Mouse (Mus musculus): Measurements from ENCODE around the gene Ksr1.
"Not testable (repeated sequence)": the region's sequence is repeated elsewhere in the genome, so short reads cannot be mapped to it uniquely, and the experiment has no call there.

The Ksr1 gene

DNA sequence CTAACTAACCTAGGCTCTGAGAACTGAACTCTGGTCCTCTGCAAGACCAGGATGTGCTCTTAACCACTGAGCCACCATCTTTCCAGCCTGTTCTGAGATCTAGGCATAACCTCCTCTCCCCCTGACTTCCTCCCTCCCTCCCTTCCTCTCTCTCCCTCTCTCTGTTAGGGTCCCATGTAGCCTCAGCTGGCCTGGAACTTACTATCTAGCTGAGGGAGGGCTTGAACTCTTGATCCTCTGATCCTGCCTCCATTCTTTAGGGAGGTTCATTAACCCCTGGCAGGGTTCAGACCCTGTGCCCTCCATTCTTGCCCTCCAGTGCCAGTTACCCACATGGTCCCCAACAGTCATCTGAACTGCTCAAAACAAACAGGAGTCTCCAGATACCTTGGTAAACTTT lies 133.2 kb downstream of the Ksr1 start:
- no peak for DNase-seq (ENCODE audit: low spot score in 2 of 2)

DNA sequence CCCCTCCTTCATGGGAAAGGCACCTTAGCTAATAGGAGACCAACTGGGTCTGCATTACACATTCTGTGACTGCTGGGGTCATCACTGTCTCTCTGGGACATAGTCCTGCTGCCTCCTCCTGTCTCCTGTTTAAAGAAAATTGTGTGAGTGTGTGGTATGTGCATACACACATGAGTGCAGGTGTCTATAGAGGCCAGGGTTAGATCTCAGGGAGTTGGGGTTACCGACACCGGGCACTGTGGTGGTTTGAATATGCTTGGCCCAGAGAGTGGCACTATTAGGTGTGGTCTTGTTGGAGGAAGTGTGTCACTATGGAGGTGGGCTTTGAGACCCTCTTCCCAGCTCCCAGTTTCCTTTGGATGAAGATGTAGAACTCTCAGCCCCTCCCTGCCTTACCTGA lies 133.7 kb downstream of the Ksr1 start:
- no peak for DNase-seq (ENCODE audit: low spot score in 2 of 2)

DNA sequence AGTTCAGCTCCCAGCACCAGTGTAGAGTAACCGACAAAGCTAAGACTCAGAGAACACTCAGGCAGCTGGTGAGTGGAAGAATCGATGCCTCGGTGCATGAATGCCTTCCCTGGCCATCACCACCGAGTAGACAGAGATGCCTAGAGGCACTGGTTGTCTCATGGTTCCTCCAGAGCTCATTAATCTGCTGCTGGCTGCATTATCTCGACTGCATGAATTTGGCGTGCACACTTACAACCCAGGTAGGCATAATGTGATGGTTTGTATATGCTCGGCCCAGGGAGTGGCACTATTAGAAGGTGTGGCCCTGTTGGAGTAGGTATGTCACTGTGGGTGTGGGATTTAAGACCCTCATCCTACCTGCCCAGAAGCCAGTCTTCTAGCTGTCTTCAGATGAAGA lies 137.3 kb downstream of the Ksr1 start:
- no peak for DNase-seq (ENCODE audit: low spot score in 2 of 2)

DNA sequence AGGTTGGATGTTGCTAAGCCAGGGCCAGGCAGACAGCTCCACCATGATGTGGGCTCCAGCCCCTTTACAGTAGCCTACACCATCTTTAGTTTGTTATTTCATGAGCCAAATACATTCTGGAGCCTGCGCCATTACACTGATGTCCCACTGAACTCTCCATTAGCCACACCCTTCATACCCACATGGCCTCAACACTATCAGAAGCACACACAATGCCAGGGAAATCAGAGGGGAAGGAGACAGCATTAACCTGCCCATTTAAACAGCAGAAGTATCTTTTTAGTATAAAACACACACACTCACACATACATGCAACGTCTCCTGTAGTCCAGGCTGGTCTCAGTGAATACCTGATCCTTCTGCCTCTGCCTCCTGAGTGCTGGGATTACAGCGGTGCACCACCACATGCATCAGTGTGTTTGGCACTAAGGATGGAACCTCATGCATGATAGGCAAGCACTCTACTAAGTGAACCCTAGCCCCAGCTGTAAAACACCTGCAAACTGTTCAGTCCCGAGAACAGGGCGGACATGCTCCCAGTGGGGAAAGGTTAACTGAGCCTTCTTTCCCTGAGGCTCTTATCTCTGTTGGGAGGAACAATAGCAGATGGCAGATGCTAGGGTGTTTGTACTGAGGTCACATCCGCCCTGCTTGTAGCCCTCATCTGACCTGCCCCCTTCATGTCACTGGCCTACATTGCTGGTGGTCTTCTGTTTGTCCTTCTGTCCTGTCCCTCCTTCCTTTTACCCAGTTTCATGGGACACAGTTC lies 138.0 kb downstream of the Ksr1 start:
- no peak for DNase-seq (ENCODE audit: low spot score in 2 of 2)

DNA sequence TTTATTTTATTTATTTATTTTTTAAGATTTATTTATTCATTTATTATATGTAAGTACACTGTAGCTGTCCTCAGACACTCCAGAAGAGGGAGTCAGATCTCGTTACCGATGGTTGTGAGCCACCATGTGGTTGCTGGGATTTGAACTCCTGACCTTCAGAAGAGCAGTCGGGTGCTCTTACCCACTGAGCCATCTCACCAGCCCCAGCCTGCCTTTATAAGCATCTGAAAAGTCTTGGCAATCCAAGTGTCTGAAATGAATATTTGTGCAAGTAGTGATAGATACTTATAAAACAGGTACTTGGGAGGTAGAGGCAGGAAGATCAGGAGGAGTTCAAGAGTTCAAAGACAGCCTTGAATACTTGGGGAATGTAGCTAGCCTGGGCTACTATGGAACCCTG lies 138.9 kb downstream of the Ksr1 start:
- DNase-seq (ENCODE audit: low spot score in 2 of 2), result not testable (repeated sequence)

DNA sequence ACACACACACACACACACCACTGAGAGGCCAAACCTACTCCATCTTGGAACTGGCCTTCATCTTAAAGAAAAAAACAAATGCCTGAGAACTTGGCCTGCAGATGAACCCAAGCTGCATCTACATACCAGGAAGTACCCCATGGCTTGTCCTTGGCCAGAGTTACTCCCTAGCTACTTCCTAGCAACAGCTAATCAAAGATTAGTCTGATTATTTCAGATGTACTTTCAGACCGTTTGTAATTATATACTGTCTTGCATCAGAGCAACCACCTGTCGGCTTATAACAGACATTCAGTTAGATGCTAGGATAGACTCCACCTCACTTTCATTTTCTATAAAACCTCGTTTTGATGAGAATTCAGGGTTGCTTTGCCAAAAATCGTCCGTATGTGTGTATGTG lies 139.8 kb downstream of the Ksr1 start:
- DNase-seq (ENCODE audit: low spot score in 2 of 2), result no peak

DNA sequence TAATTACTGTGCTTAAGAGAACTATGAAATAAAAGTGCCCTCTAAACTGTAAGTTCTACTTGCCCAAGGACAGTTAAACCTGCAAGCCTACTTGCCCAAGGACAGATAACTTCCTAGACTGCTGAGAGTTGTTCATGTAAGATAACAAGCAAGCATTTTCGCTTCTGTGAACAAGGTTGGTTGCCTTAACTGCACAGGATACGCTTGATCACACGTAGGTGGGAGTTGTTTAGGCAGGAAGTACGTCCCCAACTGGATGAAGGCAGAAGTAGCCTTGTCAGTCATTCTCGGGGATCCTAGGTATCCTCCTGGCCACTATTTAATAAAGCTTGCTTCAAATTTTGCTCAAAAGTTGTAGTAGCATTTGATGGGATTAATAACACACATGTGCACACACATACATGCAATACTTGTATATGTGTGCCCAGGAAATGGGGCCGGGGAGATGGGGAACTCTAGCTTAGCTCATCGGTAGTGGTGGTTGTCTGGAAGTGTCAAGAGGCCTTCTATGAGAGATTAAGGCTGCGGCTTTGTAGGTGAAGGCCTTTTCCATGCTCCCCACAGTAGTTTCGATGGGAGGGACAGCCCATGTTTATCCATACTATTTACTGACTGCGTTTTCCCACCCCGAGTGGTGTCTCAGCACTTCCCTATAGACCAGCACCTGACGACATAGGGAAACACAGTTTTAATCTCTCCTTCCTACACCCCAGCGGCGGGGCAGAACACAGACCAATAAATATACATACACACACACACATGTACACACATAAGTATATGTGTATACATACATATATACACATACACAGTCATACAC lies 140.4 kb downstream of the Ksr1 start:
- DNase-seq (ENCODE audit: low spot score in 2 of 2), result no peak

DNA sequence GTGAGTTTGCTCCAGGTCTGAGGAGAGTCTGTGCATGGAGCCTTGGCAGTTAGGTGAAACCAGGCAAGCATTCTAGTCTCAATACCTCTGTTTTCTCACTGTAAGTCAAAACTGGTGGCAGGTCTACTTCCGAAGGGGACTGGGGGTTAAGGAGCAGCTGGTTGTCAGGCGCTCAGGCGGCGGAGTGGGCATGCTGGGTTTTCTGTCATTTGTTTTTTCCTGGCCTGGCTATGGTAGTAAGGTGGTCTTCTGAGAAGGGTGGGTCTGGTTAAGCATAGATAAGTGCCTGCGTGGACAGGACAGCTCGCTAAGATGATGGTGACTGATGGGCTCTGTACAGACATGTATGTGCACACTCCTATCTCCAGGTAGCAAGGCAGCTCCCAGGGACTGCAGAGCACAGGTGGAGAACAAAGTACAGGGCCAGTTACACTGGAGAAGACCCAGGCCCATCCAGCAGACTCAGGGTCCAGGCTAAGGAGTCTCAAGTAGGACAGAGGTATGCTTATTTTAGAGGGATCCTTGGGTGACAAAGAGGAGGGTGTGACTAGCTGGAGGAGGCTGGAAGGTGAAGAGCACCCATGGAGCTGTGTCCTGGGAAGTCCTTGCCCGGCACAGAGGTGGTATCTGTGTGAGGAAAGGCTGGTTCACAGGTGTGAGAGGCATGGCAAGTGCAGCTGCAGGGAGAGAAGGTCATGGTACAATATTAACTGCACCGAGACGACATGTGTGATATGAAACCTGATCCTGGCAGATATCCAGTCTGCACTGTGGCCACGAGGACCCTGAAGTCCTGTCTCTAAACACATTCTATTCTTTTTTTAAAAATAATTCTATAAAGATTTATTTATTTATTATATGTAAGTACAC lies 142.2 kb downstream of the Ksr1 start:
- no peak for DNase-seq (ENCODE audit: low spot score in 2 of 2)

DNA sequence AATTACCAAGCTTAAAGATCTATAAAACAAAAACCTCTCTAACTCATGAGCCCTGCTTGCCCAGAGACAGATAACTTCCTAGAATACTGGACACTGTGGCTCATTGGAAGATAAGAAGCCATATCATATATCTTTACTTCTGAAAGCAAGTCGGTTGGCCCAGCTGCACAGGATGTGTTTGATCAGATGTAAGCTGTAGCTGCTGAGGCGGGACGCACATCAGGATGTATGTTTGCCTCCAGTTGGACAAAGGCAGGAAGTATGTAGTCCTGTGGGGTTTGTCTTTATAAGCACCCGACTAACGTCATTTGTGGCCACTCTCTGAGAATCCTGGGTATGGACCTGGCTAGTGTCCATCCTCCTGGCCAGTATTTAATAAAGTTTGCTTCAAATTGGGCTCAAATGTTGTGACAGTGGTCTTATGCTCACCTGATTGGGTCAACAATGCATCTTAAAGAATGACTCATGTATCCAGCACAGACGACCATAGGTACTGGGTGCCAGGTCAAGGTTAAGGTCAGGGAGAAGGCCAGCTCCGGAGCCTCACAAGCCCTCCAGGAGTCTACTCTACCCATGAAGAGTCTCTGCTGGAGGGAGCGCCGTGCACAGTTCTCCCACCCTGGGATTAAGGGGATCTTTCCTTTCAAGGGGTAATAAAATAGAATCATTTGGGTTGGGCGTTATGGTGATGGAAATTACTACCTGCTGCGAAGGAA lies 143.0 kb downstream of the Ksr1 start:
- no peak for DNase-seq (ENCODE audit: low spot score in 2 of 2)

DNA sequence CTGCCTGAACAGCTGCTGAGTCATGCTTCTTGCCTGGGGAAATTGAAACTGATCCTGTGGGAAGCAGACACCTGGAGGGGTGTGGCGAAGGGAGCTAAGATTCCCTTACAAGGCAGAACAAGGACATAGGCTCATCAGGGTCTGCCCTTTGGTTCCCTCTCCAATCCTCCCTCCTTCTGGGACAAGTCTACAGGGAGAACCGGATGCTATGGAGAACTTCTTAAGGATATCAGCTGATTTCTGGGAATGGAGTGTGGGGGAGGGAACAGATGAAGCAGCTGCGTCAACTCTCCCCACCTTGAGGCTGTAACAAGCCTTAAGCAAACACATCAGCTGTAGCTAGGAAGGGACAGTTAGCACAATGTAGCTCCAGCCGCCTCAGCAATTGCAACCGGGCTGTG lies 143.7 kb downstream of the Ksr1 start:
- DNase-seq (ENCODE audit: low spot score in 2 of 2), result no peak

DNA sequence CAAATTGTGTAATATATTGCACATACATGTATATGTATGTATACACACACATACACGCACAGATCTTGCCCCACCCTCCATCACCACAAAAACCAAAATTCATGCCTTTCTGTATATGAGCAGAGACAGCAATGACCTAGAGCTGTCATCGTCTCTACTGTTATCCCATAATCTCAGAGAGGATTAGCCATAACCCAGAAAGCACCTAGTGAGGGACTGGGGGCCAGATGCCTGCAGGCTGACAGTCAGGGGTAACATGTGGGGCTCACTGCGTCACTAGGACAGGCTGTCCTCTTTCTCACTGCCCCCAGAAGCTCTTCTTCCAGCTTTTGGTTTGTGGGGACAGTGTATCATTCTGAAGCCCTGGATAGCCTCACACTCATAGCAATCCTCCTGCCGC lies 144.3 kb downstream of the Ksr1 start:
- no peak for DNase-seq (ENCODE audit: low spot score in 2 of 2)

DNA sequence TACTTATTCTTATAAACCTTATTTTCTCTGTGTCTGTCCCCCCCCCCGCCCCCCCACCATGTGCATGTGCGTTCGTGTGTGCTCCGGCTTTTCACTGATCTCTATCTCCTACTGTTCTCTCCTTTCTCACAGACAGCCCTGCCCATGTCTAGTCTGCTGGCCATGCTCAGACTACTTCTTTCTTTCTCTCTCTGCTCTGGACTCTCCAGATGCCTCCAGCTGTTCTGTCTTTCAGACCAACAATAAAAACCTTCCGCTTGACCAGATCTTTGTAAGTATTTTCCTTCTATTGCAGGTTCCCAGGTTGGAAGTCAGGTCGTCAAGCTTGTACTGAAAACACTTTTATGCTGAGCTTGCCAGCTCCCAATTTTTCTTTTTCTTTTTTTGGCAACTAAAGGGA lies 147.1 kb downstream of the Ksr1 start:
- no peak for DNase-seq (ENCODE audit: low spot score in 2 of 2)

DNA sequence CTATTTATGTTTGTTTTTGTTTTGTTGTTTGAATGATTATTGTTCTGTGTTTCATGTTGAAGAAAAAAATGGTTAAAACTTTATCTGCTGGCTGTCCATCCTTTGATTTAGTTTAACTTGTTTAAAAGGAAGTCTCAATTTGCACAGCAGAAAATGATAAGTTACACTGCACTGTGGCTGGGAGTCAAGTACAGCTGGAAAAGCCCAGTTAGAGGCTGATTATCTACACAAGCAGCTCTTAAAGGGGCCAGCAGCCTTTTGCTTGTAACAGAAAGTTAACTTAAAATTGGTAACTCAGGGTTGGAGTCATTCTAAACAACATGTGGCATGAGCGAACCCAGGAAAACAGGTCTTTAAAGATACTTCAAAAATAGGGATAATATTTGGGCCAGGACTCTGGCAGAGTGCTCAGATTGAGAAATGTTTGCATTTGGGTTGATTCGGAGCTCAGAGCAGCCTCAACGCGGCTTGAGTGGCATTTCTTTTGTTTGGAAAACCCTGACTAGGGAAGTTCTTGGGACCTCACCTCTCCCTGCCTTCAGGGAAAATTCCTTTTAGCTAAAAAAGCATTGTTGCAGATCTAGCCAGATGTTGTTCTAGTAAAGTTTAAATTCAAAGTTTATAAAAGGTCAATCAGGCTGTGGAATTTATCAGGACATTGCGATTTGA lies 155.2 kb downstream of the Ksr1 start:
- DNase-seq (ENCODE audit: low spot score in 2 of 2), result not testable (repeated sequence)

DNA sequence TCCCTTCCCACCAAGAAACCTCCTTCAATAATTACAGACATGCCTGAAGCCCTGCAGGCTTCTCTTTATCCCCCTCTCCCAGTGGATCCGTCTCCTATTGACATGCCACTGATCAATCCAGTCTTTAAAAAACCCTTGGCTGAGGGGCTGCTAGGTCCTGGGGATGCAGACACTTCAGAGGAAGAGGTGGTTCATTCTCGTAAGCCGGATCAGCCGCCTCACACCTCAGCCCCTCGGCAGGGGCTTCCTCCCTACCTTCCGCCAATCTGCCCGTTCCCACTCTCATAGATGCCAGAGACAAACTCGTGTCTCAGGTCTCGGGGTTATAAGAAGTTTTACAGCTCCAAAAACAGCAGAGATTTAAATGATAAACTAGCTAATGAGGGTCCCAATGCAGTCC lies 156.1 kb downstream of the Ksr1 start:
- no peak for DNase-seq (ENCODE audit: low spot score in 2 of 2)

DNA sequence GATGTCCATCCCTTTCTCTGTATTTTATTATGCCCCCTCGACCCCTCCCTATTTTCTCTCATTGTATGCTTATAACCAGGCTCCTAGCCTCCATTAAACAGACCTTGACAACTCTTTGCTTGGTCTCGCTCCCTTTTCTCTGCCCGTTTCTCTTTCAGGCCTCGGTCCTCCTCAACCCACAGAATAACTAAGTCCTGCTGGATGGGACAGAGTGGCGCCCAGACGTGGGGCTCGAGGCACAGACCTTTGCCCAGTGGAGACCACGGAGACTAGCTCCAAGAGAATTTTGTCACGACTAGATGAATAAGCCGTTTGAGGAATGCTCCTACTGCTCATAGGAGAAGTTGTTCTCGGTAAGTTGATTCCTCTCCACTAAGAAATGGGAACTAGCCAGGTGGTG lies 157.0 kb downstream of the Ksr1 start:
- DNase-seq (ENCODE audit: low spot score in 2 of 2), result not testable (repeated sequence)

DNA sequence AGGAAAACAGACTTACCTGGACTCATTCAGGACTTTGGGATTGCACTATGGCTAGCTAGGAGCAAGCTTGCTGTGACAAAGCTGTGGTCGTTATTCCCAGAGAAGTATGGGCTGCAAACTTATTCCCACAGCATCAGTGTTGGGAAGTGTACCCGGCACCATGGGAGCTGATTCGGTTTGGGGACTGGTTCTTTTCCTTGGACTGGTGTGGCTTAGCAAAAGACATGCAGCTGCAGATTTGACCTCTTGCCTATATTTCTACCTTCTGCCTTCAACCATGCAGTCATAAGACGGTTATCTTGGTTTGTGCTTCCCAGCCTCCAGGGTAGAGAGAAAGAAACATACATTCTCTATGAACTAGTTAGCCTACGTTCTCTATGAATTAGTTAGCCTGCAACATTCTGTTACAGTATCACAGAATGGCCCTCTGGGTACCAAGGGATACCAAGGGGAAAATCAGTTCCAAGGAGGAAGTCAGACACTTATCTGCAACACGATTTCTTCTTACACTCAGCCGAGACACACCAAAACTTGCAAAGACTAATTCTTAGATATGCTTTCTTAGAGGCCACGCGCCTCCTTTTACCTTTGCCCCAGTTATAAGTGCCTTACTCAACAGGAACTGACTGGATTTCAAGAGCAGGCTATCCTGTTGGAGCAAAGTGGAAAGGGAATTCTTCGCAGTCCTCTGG lies 159.8 kb downstream of the Ksr1 start:
- DNase-seq (ENCODE audit: low spot score in 2 of 2), result no peak

DNA sequence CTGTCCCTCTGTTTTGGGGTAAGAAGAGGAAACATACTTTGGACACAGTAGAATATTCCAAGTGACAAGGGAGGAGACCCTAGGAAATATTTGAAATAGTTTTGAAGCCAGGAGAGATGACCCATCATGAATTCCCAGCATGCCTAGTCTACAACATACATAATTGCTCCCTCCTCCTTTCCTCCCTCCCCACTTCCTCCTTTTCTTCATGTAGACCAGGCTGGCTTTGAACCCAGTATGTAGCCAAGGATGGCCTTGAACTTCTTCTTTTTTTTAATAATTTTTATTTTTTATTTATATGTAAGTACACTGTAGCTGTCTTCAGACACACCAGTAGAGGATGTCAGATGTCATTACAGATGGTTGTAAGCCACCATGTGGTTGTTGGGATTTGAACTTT lies 160.7 kb downstream of the Ksr1 start:
- DNase-seq (ENCODE audit: low spot score in 2 of 2), result no peak

DNA sequence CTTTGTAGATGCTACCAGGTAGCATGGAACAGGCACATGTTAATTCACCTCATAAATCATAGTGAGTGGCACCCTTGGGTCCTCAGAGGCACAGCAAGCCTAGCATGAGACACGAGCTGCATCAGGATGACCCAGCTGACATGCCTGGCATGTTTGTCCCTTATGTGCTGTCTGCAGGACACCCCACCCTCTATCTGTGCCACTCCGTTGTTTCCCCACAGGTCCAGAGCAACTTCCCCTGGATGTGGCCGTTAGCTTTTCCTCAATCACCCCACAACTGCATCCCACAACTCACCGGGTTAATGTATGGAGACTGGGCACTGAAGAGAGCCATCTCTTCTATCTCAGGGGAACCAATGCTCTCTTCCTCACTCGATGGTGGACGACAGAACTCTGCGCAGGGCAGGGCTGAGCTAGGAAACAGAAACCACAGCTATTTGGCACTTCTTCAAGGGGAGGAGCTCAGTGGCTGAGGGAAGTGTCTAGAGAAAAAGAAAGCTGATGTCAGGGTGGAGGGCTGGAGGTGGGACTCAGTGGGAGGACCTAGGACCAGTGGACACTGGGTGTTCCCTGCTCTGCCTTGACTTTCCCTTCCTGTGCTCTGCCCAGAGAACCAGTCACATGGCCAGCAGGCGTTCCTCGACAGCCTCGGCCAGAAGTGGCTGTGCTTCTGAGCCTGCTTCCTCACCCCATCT lies 161.6 kb downstream of the Ksr1 start, which contains the start of gene Lgals9:
Gene Lgals9 (minus strand): TSS at position 464 of the 695 bp plus-strand sequence.
- peak in 1 of 2 experiments; percentile 28 for DNase-seq (ENCODE audit: low spot score in 2 of 2)

DNA sequence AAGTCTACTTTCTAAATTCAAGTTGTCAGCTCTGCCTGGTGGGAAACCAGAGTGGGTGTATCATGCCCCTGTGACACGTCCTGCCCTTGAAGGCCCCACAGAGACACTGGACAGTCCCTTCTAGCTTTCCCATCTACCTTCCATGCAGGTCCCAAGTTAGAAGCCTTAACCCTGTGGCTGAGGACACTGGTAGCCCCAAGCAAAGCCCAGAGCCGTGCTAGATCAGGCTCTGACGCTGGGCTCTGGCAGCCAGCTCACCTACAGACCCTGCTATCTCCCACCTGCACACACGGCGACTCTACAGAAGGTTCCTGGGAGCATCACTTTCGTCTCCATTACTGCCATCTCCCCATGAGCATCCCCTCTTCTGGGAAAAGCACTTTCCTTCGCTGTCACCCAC lies 162.7 kb downstream of the Ksr1 start:
- DNase-seq (ENCODE audit: low spot score in 2 of 2), result no peak
